Mouse (Mus musculus) layer of hippocampus, adult 18-20 months (tissue): ENCODE data around the gene Gli2. TPM values are rescaled to one million over a fixed set of nuclear protein-coding genes. Genes with fewer than 3 reads are reported as not detected.
A peak's percentile ranks its signal among the peaks of the same experiment; 100 is the strongest.

Experiments used
- DNase-seq, 2 experiments: peaks; one replicate each; pipeline ENCODE4 v3.0.0; 2022; ENCODE audit warnings: low spot score in 2 of 2
- long read RNA-seq: library from polyadenylated mRNA; stranded (forward); transcript quantifications from one replicate; pipeline ENCODE4 v2.0.0, GENCODE M21; 2021
- total RNA-seq, 2 experiments: library from RNA; stranded (reverse); gene quantifications; 2 replicates each; pipeline ENCODE4 v1.2.3; 2021

Gene Gli2
- total RNA-seq = 1 to 10 TPM; 3.2 to 4.1 TPM
- long read RNA-seq, partial matches to known transcripts = 1 of 1 reads
- long read RNA-seq, other reads (novel, unspliced or antisense) = 0 of 1 reads

DNA sequence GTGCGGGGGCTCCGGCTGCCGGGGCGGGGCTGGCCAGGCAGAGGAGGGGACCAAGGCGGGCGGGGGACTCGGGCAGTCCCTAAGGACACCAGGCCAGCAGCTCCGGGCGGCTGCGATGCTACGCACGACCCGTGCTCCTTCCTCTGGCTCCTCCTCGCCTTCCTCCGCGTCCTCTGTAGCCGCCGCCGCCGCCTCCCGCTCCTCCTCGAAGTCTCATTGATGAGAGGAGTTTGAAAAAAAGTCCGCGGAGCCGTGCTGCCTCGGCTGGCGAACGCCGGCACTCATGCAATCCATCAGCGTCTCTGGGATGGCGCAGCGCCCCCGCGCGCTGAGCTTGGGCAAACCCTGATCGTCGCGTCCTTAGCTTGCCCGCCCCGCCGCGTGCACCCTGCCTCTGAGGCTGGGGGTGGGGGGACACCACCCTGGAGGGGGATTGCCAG, at the start of gene Gli2:
Gene Gli2, minus strand, starts transcription at position 218 of the 440 bp plus-strand sequence.
- peak; percentile 76 to 90 for DNase-seq

GRCm38 (mm10) chr1:119097921-119098521, 44.6 kb upstream of the Gli2 start:
- no peak for DNase-seq

DNA sequence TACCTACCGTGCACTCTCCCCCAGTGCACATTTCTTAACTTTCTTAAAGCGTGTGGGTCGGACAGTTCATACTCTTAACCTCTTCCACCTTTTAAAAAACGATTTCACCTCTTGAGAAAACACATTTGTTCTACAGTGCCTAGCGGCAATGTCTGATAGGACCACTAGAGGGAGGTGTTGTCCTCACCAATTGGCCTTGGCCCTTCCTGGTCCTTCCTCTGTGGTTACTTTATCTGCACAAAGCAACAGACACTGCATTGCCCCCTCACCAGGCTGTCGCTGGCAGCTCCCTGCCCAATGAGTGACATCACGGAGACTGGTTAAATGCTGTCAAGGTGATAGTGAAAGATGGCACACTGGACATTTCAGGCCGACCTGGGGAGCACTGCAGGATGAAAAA, 40.3 kb upstream of the Gli2 start:
- DNase-seq = peak; percentile 44 to 80

GRCm38 (mm10) chr1:119089887-119090620, 36.6 kb upstream of the Gli2 start:
- no peak for DNase-seq

DNA sequence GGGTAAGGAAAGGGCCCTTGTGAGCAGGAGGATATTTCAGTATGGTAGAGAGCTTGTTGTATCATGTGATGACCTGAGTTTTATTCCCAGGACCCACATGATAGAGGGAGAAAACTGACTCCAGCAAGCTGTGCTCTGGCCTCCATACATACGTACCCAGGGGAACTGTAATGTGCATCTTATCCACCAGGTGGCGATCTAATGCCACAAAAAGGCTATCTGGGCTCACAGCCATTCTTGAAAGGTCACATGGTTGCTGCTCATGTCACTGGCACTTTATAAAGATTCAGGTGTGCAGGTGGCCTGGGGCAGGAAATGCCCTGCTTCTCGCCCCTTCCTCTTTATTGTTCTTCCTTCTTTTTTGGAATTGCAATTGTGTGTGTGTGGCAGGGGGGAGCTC, 34.1 kb upstream of the Gli2 start:
- DNase-seq = peak; percentile 61 to 93

GRCm38 (mm10) chr1:119085771-119086170, 32.4 kb upstream of the Gli2 start:
- DNase-seq = no peak

DNA sequence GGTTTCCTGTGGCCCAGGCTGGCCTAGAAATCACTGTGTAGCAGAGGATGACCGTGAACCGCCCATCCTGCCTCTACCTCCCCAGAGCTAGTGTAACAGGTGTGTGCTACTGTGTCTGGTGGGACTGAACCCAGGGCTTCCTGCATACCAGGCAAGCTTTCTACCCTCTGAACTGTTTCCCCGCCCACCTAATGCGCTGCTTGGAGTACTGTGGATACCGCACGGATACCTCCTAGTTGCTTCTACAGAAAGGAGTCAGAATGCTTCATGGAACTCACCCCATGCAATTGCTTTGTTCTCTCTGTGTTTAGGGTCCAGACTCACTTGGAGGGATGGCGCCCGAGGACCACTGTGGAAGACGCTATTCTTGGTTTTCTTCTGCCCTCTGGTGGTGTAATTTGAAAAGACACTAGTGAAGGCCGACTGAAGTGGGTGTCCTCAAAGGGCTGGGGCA, 30.1 kb upstream of the Gli2 start:
- DNase-seq = peak; percentile 12 to 76

- peak in 1 of 2 experiments; percentile 71 for DNase-seq
Observed at GRCm38 (mm10) chr1:119082231-119082991, 29.0 kb upstream of the Gli2 start.

GRCm38 (mm10) chr1:119077933-119078332, 24.5 kb upstream of the Gli2 start:
- no peak for DNase-seq

DNA sequence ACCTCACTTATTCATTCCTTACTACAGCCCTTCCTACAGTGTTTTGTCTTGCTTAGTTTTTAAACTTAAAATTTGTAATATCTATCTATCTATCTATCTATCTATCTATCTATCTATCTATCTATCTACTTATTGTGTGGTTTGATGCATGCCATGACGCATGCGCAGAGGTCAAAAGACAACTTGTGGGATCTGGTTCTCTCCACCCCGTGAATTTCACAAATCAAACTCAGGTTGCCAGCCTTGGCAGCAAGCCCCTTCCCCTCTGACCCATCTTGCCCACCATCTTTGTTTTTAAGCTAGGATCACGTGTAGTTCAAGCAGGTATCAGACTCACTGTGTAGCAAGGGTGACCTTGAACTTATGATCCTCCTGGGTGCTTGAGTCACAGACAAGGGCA, 22.9 kb upstream of the Gli2 start:
- no peak for DNase-seq

DNA sequence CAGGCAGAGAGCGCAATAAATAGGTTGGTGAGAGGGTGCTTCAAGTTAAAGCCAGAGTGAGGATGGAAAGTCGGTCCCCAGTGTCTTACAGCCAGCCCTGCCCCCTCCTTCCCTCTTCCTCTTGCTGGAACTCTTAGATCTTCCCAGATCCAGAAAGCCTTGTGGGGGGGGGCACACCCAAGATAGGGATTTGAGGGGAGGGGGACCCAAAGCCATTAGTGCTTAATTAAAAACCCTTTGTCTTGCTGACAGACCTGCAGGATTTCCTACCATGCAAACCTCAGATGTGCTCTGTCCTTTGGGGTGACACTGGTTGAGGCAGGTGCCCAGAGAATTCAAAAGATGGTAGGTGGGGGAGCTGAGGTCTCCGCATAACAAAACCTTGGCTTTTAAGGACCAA, 22.5 kb upstream of the Gli2 start:
- DNase-seq = no peak

GRCm38 (mm10) chr1:119075500-119075899, 22.1 kb upstream of the Gli2 start:
- DNase-seq = no peak

GRCm38 (mm10) chr1:119074910-119075309, 21.5 kb upstream of the Gli2 start:
- DNase-seq = no peak

- no peak for DNase-seq
Observed at GRCm38 (mm10) chr1:119073876-119074275, 20.5 kb upstream of the Gli2 start.

GRCm38 (mm10) chr1:119064892-119065671, 11.7 kb upstream of the Gli2 start:
- DNase-seq = no peak

DNA sequence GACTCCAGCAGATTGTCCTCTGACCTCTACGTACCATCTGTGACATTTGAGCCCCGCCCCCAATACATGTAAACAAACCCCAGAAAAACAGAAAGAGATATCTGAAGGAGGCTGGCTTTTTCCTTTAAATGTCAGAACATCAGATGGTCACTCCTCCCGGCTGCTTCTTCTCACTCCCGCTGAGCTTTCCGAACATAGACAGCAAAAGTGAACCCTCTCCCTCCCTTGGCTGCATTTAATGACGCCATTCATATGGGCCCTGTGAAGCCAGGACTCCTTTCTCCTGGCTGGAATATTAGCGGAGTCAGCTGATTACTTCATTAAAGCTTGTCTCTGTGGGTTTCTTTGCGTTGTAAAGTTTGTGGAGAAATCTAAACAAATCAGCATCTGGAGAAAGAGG, 3.1 kb upstream of the Gli2 start:
- no peak for DNase-seq

GRCm38 (mm10) chr1:119055801-119056200, 2.4 kb upstream of the Gli2 start:
- DNase-seq = no peak

GRCm38 (mm10) chr1:119054468-119054867, 1.0 kb upstream of the Gli2 start:
- DNase-seq = no peak

GRCm38 (mm10) chr1:119053872-119054354, 494 bp upstream of the Gli2 start:
- DNase-seq = no peak

DNA sequence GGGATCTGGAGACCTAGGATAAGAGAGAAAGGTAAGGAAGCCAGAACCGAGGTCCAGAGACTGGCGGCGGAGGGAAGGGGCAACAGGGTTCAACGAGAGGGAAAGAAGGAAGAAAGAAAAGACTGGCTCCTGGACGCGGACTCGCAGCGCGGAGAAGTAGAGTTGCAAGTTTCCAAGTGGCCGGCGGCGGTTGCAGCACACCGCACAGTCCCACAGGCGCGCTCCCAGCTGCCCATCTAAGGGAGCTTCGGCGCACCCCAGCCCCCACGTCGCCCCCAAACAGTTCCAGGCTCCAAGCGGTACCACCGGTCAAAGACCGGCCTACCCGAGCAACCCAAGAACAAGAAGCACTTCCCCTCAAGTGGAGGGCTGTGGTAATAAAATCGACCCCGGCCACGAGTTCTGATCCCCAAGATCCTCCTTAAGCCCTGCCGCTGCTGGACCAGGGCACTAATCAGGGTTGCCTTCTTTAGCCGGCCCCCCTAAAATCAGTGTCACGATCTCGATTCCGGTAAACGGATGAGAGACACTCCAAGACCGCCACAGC, 715 bp downstream of the Gli2 start:
- DNase-seq = no peak
